Mouse (Mus musculus): ENCODE results near the gene Ccr8. TPM values are rescaled to one million over a fixed set of nuclear protein-coding genes. Genes with fewer than 3 reads are reported as not detected.

Ccr8 gene
- total and polyA plus RNA-seq, 3 experiments = not detected

- DNase-seq (ENCODE audit: low read depth, low spot score) = no peak
- Histone ChIP-seq H3K9ac (ENCODE audit: control insufficient read depth, low read depth, low read length, poor library complexity, severe bottlenecking) (no peak overlapping the region), H3K9me3 (replicated peaks; ENCODE audit: insufficient read depth, low read length) (no peaks in the 10 kb centered on the region)
These were observed 7.5 kb upstream of the Ccr8 start for GRCm38 (mm10) chr9:120084406-120084805.

GRCm38 (mm10) chr9:120089125-120089524, 2.8 kb upstream of the Ccr8 start:
- H3K36me3 ChIP-seq (ENCODE audit: control insufficient read depth in 1 of 2, insufficient read depth in 2 of 2, low read length in 2 of 2) = no peaks in the 10 kb centered on the region
- TF ChIP-seq RAD21 (IDR thresholded peaks at IDR 0.05; ENCODE audit: low read depth, low read length) (peak; percentile 29), EP300 (IDR thresholded peaks at IDR 0.05; ENCODE audit: low read depth in 1 of 2, low read length in 2 of 2) (no peak), CTCF (IDR thresholded peaks at IDR 0.05 in 2 of 3, conservative IDR thresholded peaks at IDR 0.05 in 1 of 3; ENCODE audit: control insufficient read depth in 1 of 3, insufficient read depth in 1 of 3, low read depth in 2 of 3, low read length in 3 of 3, poor library complexity in 1 of 3, severe bottlenecking in 1 of 3) (peak; percentile 25 to 59 (median 48); a peak in 5 of 6 replicates), SMC3 (IDR thresholded peaks at IDR 0.05; ENCODE audit: low read depth, low read length) (peak; percentile 40; the same call in 1 of the 2 replicates), ZKSCAN1 (IDR thresholded peaks at IDR 0.05; ENCODE audit: low read depth, low read length) (no peak)
- no peaks in the 10 kb centered on the region for H3K9me3 ChIP-seq (replicated peaks; ENCODE audit: insufficient read depth, low read length)
- no peaks in the 10 kb centered on the region for H3K79me2 ChIP-seq (ENCODE audit: control insufficient read depth, insufficient read depth, low read length, poor library complexity)
- H3K9ac ChIP-seq (ENCODE audit: control insufficient read depth, low read depth, low read length, poor library complexity, severe bottlenecking) = no peak overlapping the region
- H3K27ac ChIP-seq (ENCODE audit: control insufficient read depth, low read depth, low read length) = no peak overlapping the region
- peak; percentile 32 for DNase-seq (ENCODE audit: low read depth, low spot score)
- H3K4me1 ChIP-seq (ENCODE audit: control insufficient read depth in 1 of 2, insufficient read depth in 2 of 2, low read length in 2 of 2) = no peaks in the 10 kb centered on the region
- no peaks in the 10 kb centered on the region for H3K27me3 ChIP-seq (ENCODE audit: control insufficient read depth in 1 of 2, insufficient read depth in 2 of 2, low read length in 2 of 2)
- H3K4me3 ChIP-seq (ENCODE audit: control insufficient read depth in 1 of 2, insufficient read depth in 1 of 2, low read depth in 2 of 2, low read length in 2 of 2) = no peak overlapping the region

More at GRCm38 (mm10) chr9:120084406-120084805, 7.5 kb upstream of the Ccr8 start:
- peaks cover 0 to 10% of the 10 kb centered on the region in 2 experiments; a peak in 2 of 4 replicates for H3K4me1 ChIP-seq (ENCODE audit: control insufficient read depth in 1 of 2, insufficient read depth in 2 of 2, low read length in 2 of 2)
- no peak overlapping the region for H3K27ac ChIP-seq (ENCODE audit: control insufficient read depth, low read depth, low read length)
- no peaks in the 10 kb centered on the region for H3K79me2 ChIP-seq (ENCODE audit: control insufficient read depth, insufficient read depth, low read length, poor library complexity)
- H3K36me3 ChIP-seq (ENCODE audit: control insufficient read depth in 1 of 2, insufficient read depth in 2 of 2, low read length in 2 of 2) = no peaks in the 10 kb centered on the region
- no peaks in the 10 kb centered on the region for H3K27me3 ChIP-seq (ENCODE audit: control insufficient read depth in 1 of 2, insufficient read depth in 2 of 2, low read length in 2 of 2)
- H3K4me3 ChIP-seq (ENCODE audit: control insufficient read depth in 1 of 2, insufficient read depth in 1 of 2, low read depth in 2 of 2, low read length in 2 of 2) = no peak overlapping the region
- TF ChIP-seq MAFK (IDR thresholded peaks at IDR 0.05; ENCODE audit: borderline replicate concordance, low read depth, low read length) (no peak), BHLHE40 (IDR thresholded peaks at IDR 0.05; ENCODE audit: borderline replicate concordance, low read depth, low read length) (no peak), POLR2AphosphoS5 (IDR thresholded peaks at IDR 0.05; ENCODE audit: borderline replicate concordance, low read depth, low read length) (no peak), ZKSCAN1 (IDR thresholded peaks at IDR 0.05; ENCODE audit: low read depth, low read length) (no peak), EP300 (IDR thresholded peaks at IDR 0.05; ENCODE audit: low read depth in 1 of 2, low read length in 2 of 2) (no peak)

DNA sequence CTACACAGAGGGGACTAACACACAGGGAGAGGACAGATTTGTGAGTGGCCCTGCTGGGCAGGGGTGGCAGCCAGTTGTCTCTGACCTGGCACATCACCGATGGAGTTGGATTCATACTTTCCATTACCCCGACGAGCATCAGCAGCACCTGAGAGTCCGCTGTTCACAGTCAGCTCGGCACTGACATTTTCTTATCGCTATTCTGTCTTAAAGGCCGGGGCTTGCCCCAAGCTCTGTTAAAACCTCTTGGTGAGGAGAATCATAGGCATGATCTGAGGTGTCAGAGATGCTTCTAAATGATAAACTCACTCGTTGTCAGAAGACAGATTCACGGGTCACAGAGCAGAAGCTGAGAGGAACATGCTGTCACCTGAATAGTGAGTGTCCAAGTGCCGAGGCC, 828 bp upstream of the Ccr8 start:
- Histone ChIP-seq H3K9me3 (replicated peaks; ENCODE audit: insufficient read depth, low read length) (no peaks in the 10 kb centered on the region), H3K36me3 (ENCODE audit: control insufficient read depth in 1 of 2, insufficient read depth in 2 of 2, low read length in 2 of 2) (no peaks in the 10 kb centered on the region), H3K4me3 (ENCODE audit: control insufficient read depth in 1 of 2, insufficient read depth in 1 of 2, low read depth in 2 of 2, low read length in 2 of 2) (no peak overlapping the region), H3K27me3 (ENCODE audit: control insufficient read depth in 1 of 2, insufficient read depth in 2 of 2, low read length in 2 of 2) (no peaks in the 10 kb centered on the region), H3K79me2 (ENCODE audit: control insufficient read depth, insufficient read depth, low read length, poor library complexity) (no peaks in the 10 kb centered on the region), H3K9ac (ENCODE audit: control insufficient read depth, low read depth, low read length, poor library complexity, severe bottlenecking) (no peak overlapping the region), H3K27ac (ENCODE audit: control insufficient read depth, low read depth, low read length) (no peak overlapping the region), H3K4me1 (ENCODE audit: control insufficient read depth in 1 of 2, insufficient read depth in 2 of 2, low read length in 2 of 2) (no peaks in the 10 kb centered on the region; a peak in 1 of 4 replicates)
- TF ChIP-seq MXI1 (IDR thresholded peaks at IDR 0.05; ENCODE audit: low read depth, low read length) (no peak), CHD2 (IDR thresholded peaks at IDR 0.05; ENCODE audit: low read length) (no peak), GATA1 (IDR thresholded peaks at IDR 0.05; ENCODE audit: low read depth, low read length) (no peak), MAFK (IDR thresholded peaks at IDR 0.05; ENCODE audit: borderline replicate concordance, low read depth, low read length) (no peak), GABPA (IDR thresholded peaks at IDR 0.05; ENCODE audit: low read depth, low read length) (no peak), MYB (IDR thresholded peaks at IDR 0.05; ENCODE audit: low read depth, low read length) (no peak), NELFE (IDR thresholded peaks at IDR 0.05; ENCODE audit: low read depth, low read length) (no peak), MAX (IDR thresholded peaks at IDR 0.05; ENCODE audit: low read length) (no peak), POLR2A (IDR thresholded peaks at IDR 0.05; ENCODE audit: control insufficient read depth in 1 of 2, insufficient read depth in 1 of 2, low read depth in 1 of 2, low read length in 2 of 2, poor library complexity in 1 of 2) (no peak), ETS1 (IDR thresholded peaks at IDR 0.05; ENCODE audit: low read depth, low read length) (no peak), POLR2AphosphoS2 (IDR thresholded peaks at IDR 0.05; ENCODE audit: low read length) (no peak), CHD1 (IDR thresholded peaks at IDR 0.05; ENCODE audit: low read depth, low read length) (no peak), E2F4 (IDR thresholded peaks at IDR 0.05; ENCODE audit: borderline replicate concordance, low read depth, low read length) (no peak)
- no peak for DNase-seq (ENCODE audit: low read depth, low spot score)

Data from MEL (cell line).